Mouse (Mus musculus) kidney, postnatal 14 days (tissue): ENCODE results near the gene Tspan10.
"Not testable (repeated sequence)": the region's sequence is repeated elsewhere in the genome, so short reads cannot be mapped to it uniquely, and the experiment has no call there.

Experiments used
- DNase-seq: peaks from one replicate; pipeline ENCODE4 v3.0.0; 2022; ENCODE audit warnings: mixed read lengths

The Tspan10 gene

GRCm38 (mm10) chr11:120442344-120442743, at the start of gene Tspan10:
TSS of gene Tspan10 (plus strand) at chr11:120442644.
- DNase-seq, result no peak

GRCm38 (mm10) chr11:120395661-120396060, 46.8 kb upstream of the Tspan10 start:
- DNase-seq, result no peak

- DNase-seq, result no peak
These were observed 44.8 kb upstream of the Tspan10 start for GRCm38 (mm10) chr11:120397602-120398001.

- no peak for DNase-seq
These were observed 43.1 kb upstream of the Tspan10 start for GRCm38 (mm10) chr11:120399319-120399718.

- no peak for DNase-seq
These were observed 37.6 kb upstream of the Tspan10 start for GRCm38 (mm10) chr11:120404814-120405213.

- DNase-seq, result no peak
These were observed 36.6 kb upstream of the Tspan10 start for GRCm38 (mm10) chr11:120405867-120406266.

- no peak for DNase-seq
These were observed 36.0 kb upstream of the Tspan10 start for GRCm38 (mm10) chr11:120406445-120406844.

GRCm38 (mm10) chr11:120413621-120414020, 28.8 kb upstream of the Tspan10 start:
- DNase-seq, result not testable (repeated sequence)

- no peak for DNase-seq
These were observed 24.6 kb upstream of the Tspan10 start for GRCm38 (mm10) chr11:120417852-120418251.

- no peak for DNase-seq
These were observed 23.9 kb upstream of the Tspan10 start for GRCm38 (mm10) chr11:120418592-120418991.

- DNase-seq, result peak; percentile 24
These were observed 19.5 kb upstream of the Tspan10 start for GRCm38 (mm10) chr11:120422651-120423568.

- DNase-seq, result peak; percentile 67
These were observed 18.7 kb upstream of the Tspan10 start for GRCm38 (mm10) chr11:120423569-120424295.

- DNase-seq, result no peak
These were observed 15.7 kb upstream of the Tspan10 start for GRCm38 (mm10) chr11:120426727-120427126.

GRCm38 (mm10) chr11:120437152-120437856, 5.1 kb upstream of the Tspan10 start, which contains the start of gene Nploc4:
TSS of gene Nploc4 (minus strand) at chr11:120437708.
- peak; percentile 92 for DNase-seq

GRCm38 (mm10) chr11:120437857-120438385, 4.5 kb upstream of the Tspan10 start:
- no peak for DNase-seq

- DNase-seq, result no peak
These were observed 379 bp downstream of the Tspan10 start for GRCm38 (mm10) chr11:120442765-120443280.

GRCm38 (mm10) chr11:120444106-120444505, 1.7 kb downstream of the Tspan10 start:
- no peak for DNase-seq

GRCm38 (mm10) chr11:120445475-120445874, 3.0 kb downstream of the Tspan10 start:
- DNase-seq, result no peak

GRCm38 (mm10) chr11:120447179-120447578, 4.7 kb downstream of the Tspan10 start:
- DNase-seq, result no peak

- no peak for DNase-seq
These were observed 9.8 kb downstream of the Tspan10 start for GRCm38 (mm10) chr11:120452246-120452645.

- DNase-seq, result no peak
These were observed 10.9 kb downstream of the Tspan10 start, which contains the start of gene Pde6g for GRCm38 (mm10) chr11:120453306-120453705. TSS of gene Pde6g (minus strand) at chr11:120453500.

GRCm38 (mm10) chr11:120454965-120455364, 12.5 kb downstream of the Tspan10 start:
- DNase-seq, result no peak
